Comparison of ENCODE assay signal across 8 mouse cellular contexts in the genomic region with DNA sequence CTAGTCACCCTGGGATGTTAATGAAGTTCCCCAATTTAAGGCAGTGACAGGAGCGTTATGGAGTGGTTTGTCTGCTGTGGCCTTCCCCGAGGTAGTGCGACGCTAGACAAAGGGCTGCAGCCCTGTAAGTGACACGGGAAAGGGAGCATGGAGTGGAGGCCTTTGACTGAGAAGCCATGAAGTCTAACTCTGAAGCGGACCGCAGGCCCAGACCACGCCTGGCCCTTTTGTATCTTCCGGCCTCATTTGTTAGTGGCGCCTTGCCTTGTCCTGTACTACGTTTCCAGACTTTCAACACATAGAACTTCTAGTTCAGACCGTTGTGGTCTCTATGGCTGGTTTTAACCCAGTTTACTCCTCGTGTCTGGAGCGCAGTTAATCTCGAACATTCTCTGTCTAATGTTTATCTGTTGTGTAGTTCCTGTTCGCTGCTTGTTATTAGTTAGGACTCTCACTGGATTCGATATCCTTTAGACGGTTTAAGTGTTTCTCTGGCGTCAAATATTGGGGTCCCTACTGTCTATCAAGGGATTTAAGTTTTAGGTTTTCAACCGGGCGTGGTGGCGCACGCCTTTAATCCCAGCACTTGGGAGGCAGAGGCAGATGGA. TPM values are rescaled to one million over a fixed set of nuclear protein-coding genes. Genes with fewer than 3 reads are reported as not detected.
DNase-seq lines count a peak whose midpoint lies in the region; ATAC-seq and TF ChIP-seq lines count a peak whose summit lies in the region.

No protein-coding gene starts in this region.

- no peak for TF ChIP-seq CTCF in liver, postnatal 0 days (IDR thresholded peaks at IDR 0.05; ENCODE audit: low read depth)

- H3K36me3 ChIP-seq in liver, postnatal 0 days (replicated peaks; ENCODE audit: insufficient read depth, low read length), result 0 out of 2 replicates have a peak, but pooled peaks cover 2% of the 10 kb centered on the region
- H3K36me3 ChIP-seq in neural tube, embryonic 13.5 days, result no peaks in the 10 kb centered on the region

- H3K27ac ChIP-seq in liver, postnatal 0 days (ENCODE audit: low read depth), result peak overlapping the region; percentile 98
- H3K27ac ChIP-seq in neural tube, embryonic 13.5 days (replicated peaks), result peak overlapping the region; percentile 94

- no peak for TF ChIP-seq EP300 in liver, postnatal 0 days (IDR thresholded peaks at IDR 0.05; ENCODE audit: low read depth)

- peak overlapping the region; percentile 93 for H3K4me3 ChIP-seq in liver, postnatal 0 days (ENCODE audit: low read depth, low read length)
- H3K4me3 ChIP-seq in neural tube, embryonic 13.5 days, result peak overlapping the region; percentile 82

- ATAC-seq in erythroid progenitor cell, adult 5-6 weeks (replicated peaks; ENCODE audit: low FRiP score, poor library complexity, severe bottlenecking), result peak; percentile 18; the same call in 1 of the 2 replicates
- ATAC-seq in liver, postnatal 0 days, result no peak
- ATAC-seq in neural tube, embryonic 13.5 days (ENCODE audit: low read depth), result peak; percentile 1; the same call in 1 of the 2 replicates

- peaks cover 11% of the 10 kb centered on the region for H3K4me1 ChIP-seq in liver, postnatal 0 days (ENCODE audit: insufficient read depth)
- H3K4me1 ChIP-seq in neural tube, embryonic 13.5 days (replicated peaks), result peaks cover 37% of the 10 kb centered on the region

- H3K27me3 ChIP-seq in liver, postnatal 0 days (ENCODE audit: insufficient read depth, low read length), result no peaks in the 10 kb centered on the region
- H3K27me3 ChIP-seq in neural tube, embryonic 13.5 days, result no peaks in the 10 kb centered on the region

- DNase-seq in right cerebral cortex, adult 2 months (ENCODE audit: low spot score in 2 of 2), result peak; percentile 14 to 19
- no peak for DNase-seq in right cerebral cortex, adult 18-20 months
- peak; percentile 15 for DNase-seq in adrenal gland, postnatal 25 days
- DNase-seq in hindlimb bud, embryonic 11.5 days (ENCODE audit: extremely low spot score, low read depth, low spot score), result peak; percentile 5
- DNase-seq in liver, postnatal 0 days, result peak; percentile 58
- DNase-seq in layer of hippocampus, postnatal 36 days, result no peak

- H3K9me3 ChIP-seq in liver, postnatal 0 days (ENCODE audit: low read length), result no peaks in the 10 kb centered on the region
- H3K9me3 ChIP-seq in neural tube, embryonic 13.5 days, result no peaks in the 10 kb centered on the region

- H3K9ac ChIP-seq in liver, postnatal 0 days (replicated peaks), result peak overlapping the region; percentile 88
- peak overlapping the region; percentile 89 for H3K9ac ChIP-seq in neural tube, embryonic 13.5 days

- whole genome bisulfite sequencing in liver, postnatal 0 days (ENCODE audit: insufficient replicate concordance), result 3% methylated on average over 23 of the region's 23 CpGs
- WGBS in neural tube, embryonic 13.5 days, result 9% methylated on average over 23 of the region's 23 CpGs

- peak overlapping the region; percentile 87 for H3K4me2 ChIP-seq in liver, postnatal 0 days (ENCODE audit: low read depth, low read length)
- H3K4me2 ChIP-seq in neural tube, embryonic 13.5 days, result peak overlapping the region; percentile 73

RNA-seq across cellular contexts. Expression of a gene that starts 1.0 kb away (rescaled TPM):
- total RNA-seq in adrenal gland, postnatal 25 days (2021), result 339 and 351 TPM in 2 replicates
- 65.8 and 68.8 TPM in 2 replicates for total RNA-seq in erythroid progenitor cell, adult 5-6 weeks (2015; ENCODE audit: low replicate concordance)
- 40.5 and 51.6 TPM in 2 replicates for total RNA-seq in erythroid progenitor cell, adult 5-6 weeks (2017; ENCODE audit: low replicate concordance)
- 106 and 131 TPM in 2 replicates for polyA plus RNA-seq in liver, postnatal 0 days (2015; fragmentation: Nextera tagmentation; extraction: Ambion mirVana)
- polyA plus RNA-seq in neural tube, embryonic 13.5 days (2015; fragmentation: Nextera tagmentation; extraction: Ambion mirVana), result 83.9 and 85.7 TPM in 2 replicates
- total RNA-seq in layer of hippocampus, postnatal 36 days (2021), result 100 to 1,000 TPM; 148 to 152 TPM

RNA-seq across cellular contexts. Expression of a gene that starts 32.3 kb away (rescaled TPM):
- total RNA-seq in adrenal gland, postnatal 25 days (2021), result 19.2 and 26.9 TPM in 2 replicates
- total RNA-seq in erythroid progenitor cell, adult 5-6 weeks (2015; ENCODE audit: low replicate concordance), result not detected in 2 replicates
- 0.64 and 1.5 TPM in 2 replicates for total RNA-seq in erythroid progenitor cell, adult 5-6 weeks (2017; ENCODE audit: low replicate concordance)
- polyA plus RNA-seq in liver, postnatal 0 days (2015; fragmentation: Nextera tagmentation; extraction: Ambion mirVana), result 3.9 and 4.0 TPM in 2 replicates
- polyA plus RNA-seq in neural tube, embryonic 13.5 days (2015; fragmentation: Nextera tagmentation; extraction: Ambion mirVana), result 6.3 and 6.5 TPM in 2 replicates
- 10 to 100 TPM; 11.9 to 13.0 TPM for total RNA-seq in layer of hippocampus, postnatal 36 days (2021)

Comparison
In these comparisons a context has a peak if more than half of its experiments do, and no peak if none do; other contexts are left out.
1. DNase-seq: peak in right cerebral cortex, adult 2 months (2 of 2), adrenal gland, postnatal 25 days (single experiment), hindlimb bud, embryonic 11.5 days (single experiment) and liver, postnatal 0 days (single experiment); none in right cerebral cortex, adult 18-20 months (single experiment) and layer of hippocampus, postnatal 36 days (0 of 2).